11 mouse cellular contexts compared by ENCODE assay signal in genomic region chr4:40677132-40677531, GRCm38 (mm10). TPM values are rescaled to one million over a fixed set of nuclear protein-coding genes. Genes with fewer than 3 reads are reported as not detected.
A peak's percentile ranks its signal among the peaks of the same experiment; 100 is the strongest.
DNase-seq lines count a peak whose midpoint lies in the region; ATAC-seq and TF ChIP-seq lines count a peak whose summit lies in the region.
"Had no signal": no experiment of that assay in that cellular context is flagged by ENCODE, and none has a peak within 500 bp of the region (broad histone marks: within the 10 kb centered on the region; RNA-seq: fewer than 3 reads in every experiment).

No protein-coding gene starts in this region.

- TF ChIP-seq CTCF in intestine, postnatal 0 days (IDR thresholded peaks at IDR 0.05; ENCODE audit: low read depth) = peak; percentile 72

- H3K27me3 ChIP-seq in forebrain, embryonic 12.5 days = no peaks in the 10 kb centered on the region
- no peaks in the 10 kb centered on the region for H3K27me3 ChIP-seq in forebrain, embryonic 16.5 days (replicated peaks; ENCODE audit: control insufficient read depth, insufficient read depth, low read length)
- H3K27me3 ChIP-seq in neural tube, embryonic 11.5 days (ENCODE audit: control insufficient read depth, insufficient read depth, low read length) = no peaks in the 10 kb centered on the region
- no peaks in the 10 kb centered on the region for H3K27me3 ChIP-seq in intestine, postnatal 0 days (replicated peaks; ENCODE audit: control insufficient read depth, insufficient read depth, low read length)
- no peaks in the 10 kb centered on the region for H3K27me3 ChIP-seq in neural tube, embryonic 15.5 days (replicated peaks)
- H3K27me3 ChIP-seq: heart, embryonic 15.5 days; neural tube, embryonic 12.5 days had no signal

- peaks cover 10% of the 10 kb centered on the region for H3K4me1 ChIP-seq in forebrain, embryonic 12.5 days
- no peaks in the 10 kb centered on the region for H3K4me1 ChIP-seq in forebrain, embryonic 16.5 days (replicated peaks; ENCODE audit: control insufficient read depth, insufficient read depth, low read length)
- no peaks in the 10 kb centered on the region for H3K4me1 ChIP-seq in neural tube, embryonic 11.5 days (ENCODE audit: control insufficient read depth, insufficient read depth, low read length)
- no peaks in the 10 kb centered on the region for H3K4me1 ChIP-seq in intestine, postnatal 0 days (replicated peaks; ENCODE audit: control insufficient read depth, insufficient read depth, low read length)
- H3K4me1 ChIP-seq in neural tube, embryonic 15.5 days = peaks cover 12% of the 10 kb centered on the region

- DNase-seq in neural tube, embryonic 11.5 days (ENCODE audit: low spot score) = no peak
- DNase-seq in neural tube, embryonic 10.5 days (ENCODE audit: extremely low spot score, low spot score) = no peak
- no peak for DNase-seq in natural killer cell, adult 2 months (ENCODE audit: low spot score in 2 of 2)
- DNase-seq in layer of hippocampus, postnatal 14 days (ENCODE audit: low spot score in 2 of 2) = no peak

- H3K4me2 ChIP-seq in forebrain, embryonic 12.5 days = no peak overlapping the region
- H3K4me2 ChIP-seq in forebrain, embryonic 16.5 days (ENCODE audit: low read length) = no peak overlapping the region
- no peak overlapping the region for H3K4me2 ChIP-seq in neural tube, embryonic 11.5 days (ENCODE audit: low read depth)
- no peak overlapping the region; the same call in 1 of the 2 replicates for H3K4me2 ChIP-seq in intestine, postnatal 0 days (replicated peaks; ENCODE audit: low read depth)
- peak overlapping the region; percentile 41 for H3K4me2 ChIP-seq in neural tube, embryonic 15.5 days

- peak; percentile 21 for ATAC-seq in forebrain, embryonic 12.5 days (ENCODE audit: low FRiP score)
- ATAC-seq in forebrain, embryonic 16.5 days = no peak
- ATAC-seq in neural tube, embryonic 11.5 days (ENCODE audit: insufficient read depth, low FRiP score, low TSS enrichment) = 0 out of 2 replicates have a peak, but pooled peaks have one; percentile 13
- ATAC-seq in intestine, postnatal 0 days = no peak
- ATAC-seq in neural tube, embryonic 15.5 days (ENCODE audit: low FRiP score) = peak; percentile 66; the same call in 1 of the 2 replicates

- H3K36me3 ChIP-seq in forebrain, embryonic 12.5 days (replicated peaks) = no peaks in the 10 kb centered on the region
- no peaks in the 10 kb centered on the region for H3K36me3 ChIP-seq in forebrain, embryonic 16.5 days (ENCODE audit: control insufficient read depth, insufficient read depth)
- H3K36me3 ChIP-seq in neural tube, embryonic 11.5 days (ENCODE audit: control insufficient read depth, insufficient read depth, low read length) = no peaks in the 10 kb centered on the region
- no peaks in the 10 kb centered on the region for H3K36me3 ChIP-seq in intestine, postnatal 0 days (ENCODE audit: control insufficient read depth, insufficient read depth)
- H3K36me3 ChIP-seq in neural tube, embryonic 15.5 days = no peaks in the 10 kb centered on the region
- H3K36me3 ChIP-seq: G1E; heart, embryonic 15.5 days; neural tube, embryonic 12.5 days had no signal

- WGBS in forebrain, embryonic 12.5 days = 48% methylated on average over 5 of the region's 5 CpGs
- 48% methylated on average over 5 of the region's 5 CpGs for WGBS in forebrain, embryonic 16.5 days
- WGBS in neural tube, embryonic 11.5 days = 42% methylated on average over 5 of the region's 5 CpGs
- 38% methylated on average over 5 of the region's 5 CpGs for WGBS in intestine, postnatal 0 days
- 67% methylated on average over 5 of the region's 5 CpGs for WGBS in neural tube, embryonic 15.5 days

- no peak overlapping the region for H3K27ac ChIP-seq in forebrain, embryonic 12.5 days
- no peak overlapping the region for H3K27ac ChIP-seq in forebrain, embryonic 16.5 days (ENCODE audit: low read length)
- no peak overlapping the region for H3K27ac ChIP-seq in neural tube, embryonic 11.5 days (ENCODE audit: low read depth, low read length)
- no peak overlapping the region for H3K27ac ChIP-seq in intestine, postnatal 0 days (ENCODE audit: low read depth, low read length)
- no peak overlapping the region for H3K27ac ChIP-seq in neural tube, embryonic 15.5 days (replicated peaks)
- H3K27ac ChIP-seq: heart, embryonic 15.5 days; neural tube, embryonic 12.5 days had no signal

- no peak overlapping the region for H3K4me3 ChIP-seq in forebrain, embryonic 12.5 days (replicated peaks)
- H3K4me3 ChIP-seq in forebrain, embryonic 16.5 days (replicated peaks; ENCODE audit: low read length) = no peak overlapping the region
- no peak overlapping the region for H3K4me3 ChIP-seq in neural tube, embryonic 11.5 days (ENCODE audit: low read depth, low read length)
- H3K4me3 ChIP-seq in intestine, postnatal 0 days (ENCODE audit: low read depth, low read length) = no peak overlapping the region
- H3K4me3 ChIP-seq in neural tube, embryonic 15.5 days (replicated peaks) = no peak overlapping the region
- H3K4me3 ChIP-seq: heart, embryonic 15.5 days; neural tube, embryonic 12.5 days had no signal

- no peak overlapping the region for H3K9ac ChIP-seq in forebrain, embryonic 12.5 days
- H3K9ac ChIP-seq in forebrain, embryonic 16.5 days (replicated peaks; ENCODE audit: low read depth, low read length) = no peak overlapping the region
- no peak overlapping the region for H3K9ac ChIP-seq in neural tube, embryonic 11.5 days (ENCODE audit: low read length)
- no peak overlapping the region for H3K9ac ChIP-seq in intestine, postnatal 0 days (ENCODE audit: low read depth, low read length)
- no peak overlapping the region for H3K9ac ChIP-seq in neural tube, embryonic 15.5 days (replicated peaks)
- H3K9ac ChIP-seq: heart, embryonic 15.5 days; neural tube, embryonic 12.5 days had no signal

- no peaks in the 10 kb centered on the region for H3K9me3 ChIP-seq in forebrain, embryonic 12.5 days
- H3K9me3 ChIP-seq in forebrain, embryonic 16.5 days (ENCODE audit: control insufficient read depth, low read length) = no peaks in the 10 kb centered on the region
- no peaks in the 10 kb centered on the region for H3K9me3 ChIP-seq in neural tube, embryonic 11.5 days (ENCODE audit: control insufficient read depth, low read length)
- no peaks in the 10 kb centered on the region for H3K9me3 ChIP-seq in intestine, postnatal 0 days (ENCODE audit: control insufficient read depth)
- no peaks in the 10 kb centered on the region for H3K9me3 ChIP-seq in neural tube, embryonic 15.5 days (replicated peaks)
- H3K9me3 ChIP-seq: G1E; heart, embryonic 15.5 days; neural tube, embryonic 12.5 days had no signal

RNA-seq across cellular contexts. Expression of gene Aptx, which starts 25.9 kb away (rescaled TPM):
- 46.9 and 47.3 TPM in 2 replicates for polyA plus RNA-seq in forebrain, embryonic 12.5 days (2016; fragmentation: Nextera tagmentation; extraction: Ambion mirVana)
- 56.9 and 64.9 TPM in 2 replicates for polyA plus RNA-seq in forebrain, embryonic 16.5 days (2015; fragmentation: Nextera tagmentation; extraction: Ambion mirVana)
- 42.5 and 44.0 TPM in 2 replicates for polyA plus RNA-seq in neural tube, embryonic 11.5 days (2014; fragmentation: Nextera tagmentation; extraction: Ambion mirVana)
- 18.7 and 19.4 TPM in 2 replicates for polyA plus RNA-seq in intestine, postnatal 0 days (2015; fragmentation: Nextera tagmentation; extraction: Ambion mirVana)
- 41.0 and 41.2 TPM in 2 replicates for polyA plus RNA-seq in neural tube, embryonic 15.5 days (2015; fragmentation: Nextera tagmentation; extraction: Ambion mirVana)
- 10 to 100 TPM; 23.6 to 26.7 TPM for total RNA-seq in layer of hippocampus, postnatal 14 days (2021)

RNA-seq across cellular contexts. Expression of gene Dnaja1, which starts 44.8 kb away (rescaled TPM):
- polyA plus RNA-seq in forebrain, embryonic 12.5 days (2016; fragmentation: Nextera tagmentation; extraction: Ambion mirVana) = 669 and 704 TPM in 2 replicates
- polyA plus RNA-seq in forebrain, embryonic 16.5 days (2015; fragmentation: Nextera tagmentation; extraction: Ambion mirVana) = 686 and 721 TPM in 2 replicates
- 694 and 702 TPM in 2 replicates for polyA plus RNA-seq in neural tube, embryonic 11.5 days (2014; fragmentation: Nextera tagmentation; extraction: Ambion mirVana)
- 320 and 345 TPM in 2 replicates for polyA plus RNA-seq in intestine, postnatal 0 days (2015; fragmentation: Nextera tagmentation; extraction: Ambion mirVana)
- 652 and 681 TPM in 2 replicates for polyA plus RNA-seq in neural tube, embryonic 15.5 days (2015; fragmentation: Nextera tagmentation; extraction: Ambion mirVana)
- 100 to 1,000 TPM; 326 to 370 TPM for total RNA-seq in layer of hippocampus, postnatal 14 days (2021)

Comparison
In these comparisons a context has a peak if more than half of its experiments do, and no peak if none do; other contexts are left out.
1. ATAC-seq: peak in forebrain, embryonic 12.5 days (single experiment), neural tube, embryonic 11.5 days (single experiment) and neural tube, embryonic 15.5 days (single experiment); none in forebrain, embryonic 16.5 days (single experiment) and intestine, postnatal 0 days (single experiment).